Mouse (Mus musculus) testis, adult 2 months (tissue): ENCODE measurements around the gene C1qtnf6. TPM values are rescaled to one million over a fixed set of nuclear protein-coding genes. Genes with fewer than 3 reads are reported as not detected.

ENCODE experiments used
- H3K27ac ChIP-seq: fragments of 200-500 bp; 2 replicates; pipeline ENCODE4 v1.5.1; 2012; ENCODE audit warnings: low read depth, low read length; ENCODE audit not compliant: control insufficient read depth, insufficient read depth
- H3K27me3 ChIP-seq: fragments of 200-500 bp; 2 replicates; pipeline ENCODE4 v1.6.1; 2012; ENCODE audit warnings: mild to moderate bottlenecking, low read length, moderate library complexity; ENCODE audit not compliant: control insufficient read depth, insufficient read depth
- H3K36me3 ChIP-seq: fragments of 200-500 bp; 2 replicates; pipeline ENCODE4 v1.6.1; 2012; ENCODE audit warnings: mild to moderate bottlenecking, low read length; ENCODE audit not compliant: control insufficient read depth, insufficient read depth
- H3K4me1 ChIP-seq: fragments of 200-500 bp; 2 replicates; pipeline ENCODE4 v1.6.1; 2012; ENCODE audit warnings: low read length; ENCODE audit not compliant: control insufficient read depth, insufficient read depth
- H3K4me3 ChIP-seq: fragments of 200-500 bp; 2 replicates; pipeline ENCODE4 v1.5.1; 2012; ENCODE audit warnings: low read depth, mild to moderate bottlenecking, low read length, moderate library complexity, mixed read lengths; ENCODE audit not compliant: control insufficient read depth
- CTCF ChIP-seq: fragments of 200-500 bp; IDR thresholded peaks from 2 replicates; pipeline ENCODE4 v1.5.1; 2012; ENCODE audit warnings: low read depth, mild to moderate bottlenecking, inconsistent platforms, low read length, moderate library complexity; ENCODE audit not compliant: control insufficient read depth, insufficient read depth, insufficient replicate concordance
- POLR2A ChIP-seq: fragments of 200-500 bp; IDR thresholded peaks from 2 replicates; pipeline ENCODE4 v1.6.1; 2012; ENCODE audit warnings: low read depth, mild to moderate bottlenecking, inconsistent platforms, low read length, moderate library complexity; ENCODE audit not compliant: control insufficient read depth
- polyA plus RNA-seq: library from polyadenylated mRNA; depleted of rRNA; stranded (reverse); fragments of >200 nt; gene quantifications from 2 replicates; pipeline ENCODE4 v1.2.3, GENCODE M21; 2012

C1qtnf6 gene
- polyA plus RNA-seq, 1 experiment, result 9.8 TPM

- Histone ChIP-seq H3K4me3 (no peak overlapping the region), H3K4me1 (no peaks in the 10 kb centered on the region), H3K36me3 (no peaks in the 10 kb centered on the region), H3K27me3 (no peaks in the 10 kb centered on the region), H3K27ac (no peak overlapping the region)
- TF ChIP-seq POLR2A (no peak), CTCF (no peak)
Measured at GRCm38 (mm10) chr15:78486564-78486963, 44.7 kb downstream of the C1qtnf6 start.

- H3K36me3 ChIP-seq, result no peaks in the 10 kb centered on the region
- no peaks in the 10 kb centered on the region for H3K27me3 ChIP-seq
- H3K27ac ChIP-seq, result no peak overlapping the region
- TF ChIP-seq POLR2A (no peak), CTCF (no peak)
- no peak overlapping the region for H3K4me3 ChIP-seq
- H3K4me1 ChIP-seq, result no peaks in the 10 kb centered on the region; the same call in 1 of the 2 replicates
Measured at GRCm38 (mm10) chr15:78483311-78483710, 47.9 kb downstream of the C1qtnf6 start.

GRCm38 (mm10) chr15:78482518-78482917, 48.7 kb downstream of the C1qtnf6 start:
- Histone ChIP-seq H3K27ac (no peak overlapping the region), H3K27me3 (no peaks in the 10 kb centered on the region), H3K4me1 (no peaks in the 10 kb centered on the region; the same call in 1 of the 2 replicates), H3K4me3 (no peak overlapping the region), H3K36me3 (no peaks in the 10 kb centered on the region)
- no peak for TF ChIP-seq POLR2A
- no peak for TF ChIP-seq CTCF

- Histone ChIP-seq H3K4me3 (no peak overlapping the region), H3K27me3 (no peaks in the 10 kb centered on the region), H3K27ac (no peak overlapping the region), H3K36me3 (no peaks in the 10 kb centered on the region), H3K4me1 (no peaks in the 10 kb centered on the region; the same call in 1 of the 2 replicates)
- TF ChIP-seq POLR2A (no peak), CTCF (no peak)
Measured at GRCm38 (mm10) chr15:78481448-78482000, 49.7 kb downstream of the C1qtnf6 start.

- TF ChIP-seq POLR2A (no peak), CTCF (no peak)
- Histone ChIP-seq H3K27me3 (no peaks in the 10 kb centered on the region), H3K4me1 (no peaks in the 10 kb centered on the region; the same call in 1 of the 2 replicates), H3K4me3 (no peak overlapping the region), H3K27ac (no peak overlapping the region; the same call in 1 of the 2 replicates), H3K36me3 (no peaks in the 10 kb centered on the region)
Measured at GRCm38 (mm10) chr15:78480991-78481390, 50.2 kb downstream of the C1qtnf6 start.

GRCm38 (mm10) chr15:78480111-78480510, 51.1 kb downstream of the C1qtnf6 start:
- Histone ChIP-seq H3K36me3 (no peaks in the 10 kb centered on the region), H3K27ac (no peak overlapping the region), H3K4me3 (no peak overlapping the region), H3K27me3 (no peaks in the 10 kb centered on the region), H3K4me1 (no peaks in the 10 kb centered on the region; the same call in 1 of the 2 replicates)
- no peak for TF ChIP-seq CTCF
- no peak for TF ChIP-seq POLR2A

- H3K27me3 ChIP-seq, result no peaks in the 10 kb centered on the region
- H3K4me1 ChIP-seq, result no peaks in the 10 kb centered on the region; the same call in 1 of the 2 replicates
- H3K4me3 ChIP-seq, result no peak overlapping the region
- no peaks in the 10 kb centered on the region for H3K36me3 ChIP-seq
- TF ChIP-seq CTCF, result no peak
- no peak for TF ChIP-seq POLR2A
- no peak overlapping the region for H3K27ac ChIP-seq
Measured at GRCm38 (mm10) chr15:78479470-78479869, 51.7 kb downstream of the C1qtnf6 start.
